Mouse (Mus musculus): ENCODE measurements at regions not wholly inside any gene's neighbourhood (a gene's known extent, or its start where the extent isn't known, plus 50 kb on each side); places are given as distances from the start of the nearest gene placed in this dataset.
A peak's percentile ranks its signal among the peaks of the same experiment; 100 is the strongest.

GRCm38 (mm10) chr11:64715182-64715581 lies 263.7 kb upstream of the Elac2 start:
- Histone ChIP-seq H3K79me2 (ENCODE audit: control insufficient read depth, insufficient read depth, low read length) (no peaks in the 10 kb centered on the region), H3K27ac (replicated peaks; ENCODE audit: insufficient read depth, low read depth, low read length) (no peak overlapping the region), H3K9ac (ENCODE audit: low read depth, low read length) (no peak overlapping the region), H3K36me3 (ENCODE audit: control insufficient read depth, insufficient read depth, low read length) (no peaks in the 10 kb centered on the region), H3K27me3 (ENCODE audit: control insufficient read depth, insufficient read depth, low read length) (peaks cover 2% of the 10 kb centered on the region; the same call in 1 of the 2 replicates), H3K4me1 (ENCODE audit: control insufficient read depth, insufficient read depth, low read length) (no peaks in the 10 kb centered on the region), H3K4me3 (ENCODE audit: insufficient read depth, low read depth, low read length) (no peak overlapping the region)
- no peak for DNase-seq (ENCODE audit: extremely low read depth, low read depth, low spot score)
- TF ChIP-seq POLR2A (IDR thresholded peaks at IDR 0.05; ENCODE audit: extremely low read depth, insufficient read depth, low read length) (no peak), CTCF (IDR thresholded peaks at IDR 0.05; ENCODE audit: low read depth, low read length) (no peak)
- 73% methylated on average over 1 of the region's 1 CpGs for WGBS

DNA sequence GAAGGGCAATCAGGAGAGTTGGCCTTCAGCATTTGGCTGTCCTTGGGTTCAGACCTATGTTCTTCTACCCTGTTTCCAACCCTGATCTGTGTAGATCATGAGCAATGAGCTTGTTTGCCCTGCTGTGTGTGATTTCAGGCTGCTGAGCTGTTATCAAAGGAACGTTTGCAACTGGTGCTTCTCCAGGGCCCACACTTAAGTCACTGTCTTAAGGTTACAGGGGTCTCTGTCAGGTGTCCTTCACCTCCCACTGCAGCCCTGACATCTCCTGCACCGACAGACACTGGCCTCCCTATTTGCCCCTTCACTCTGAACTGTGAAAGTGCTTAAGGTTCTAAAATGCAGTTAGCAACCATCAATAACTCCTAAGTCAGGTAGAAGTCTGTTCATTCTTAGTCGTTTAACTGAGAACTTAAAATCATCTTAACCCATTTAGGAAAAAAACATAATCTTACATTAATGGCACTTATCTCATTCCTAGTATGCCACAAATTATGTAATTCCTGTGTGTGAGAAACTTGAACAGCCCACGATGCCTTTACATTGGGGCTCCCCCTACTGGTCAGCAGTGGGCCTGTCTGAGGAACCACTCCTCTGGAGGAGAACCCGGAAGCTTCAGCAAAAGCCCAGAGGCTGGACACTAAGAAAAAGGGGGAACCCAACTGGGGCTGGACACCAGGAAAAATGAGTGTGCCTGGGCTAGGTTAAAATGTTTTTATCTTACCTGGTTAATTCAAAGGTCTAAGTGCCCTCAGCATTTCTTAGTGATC lies 260.3 kb upstream of the Elac2 start:
- no peaks in the 10 kb centered on the region for H3K36me3 ChIP-seq (ENCODE audit: control insufficient read depth, insufficient read depth, low read length)
- peaks cover 2% of the 10 kb centered on the region; the same call in 1 of the 2 replicates for H3K27me3 ChIP-seq (ENCODE audit: control insufficient read depth, insufficient read depth, low read length)
- no peak overlapping the region for H3K27ac ChIP-seq (replicated peaks; ENCODE audit: insufficient read depth, low read depth, low read length)
- no peaks in the 10 kb centered on the region for H3K4me1 ChIP-seq (ENCODE audit: control insufficient read depth, insufficient read depth, low read length)
- 17% methylated on average over 5 of the region's 5 CpGs for WGBS
- TF ChIP-seq POLR2A (IDR thresholded peaks at IDR 0.05; ENCODE audit: extremely low read depth, insufficient read depth, low read length), result no peak
- TF ChIP-seq CTCF (IDR thresholded peaks at IDR 0.05; ENCODE audit: low read depth, low read length), result peak; percentile 90
- H3K4me3 ChIP-seq (ENCODE audit: insufficient read depth, low read depth, low read length), result no peak overlapping the region
- no peaks in the 10 kb centered on the region for H3K79me2 ChIP-seq (ENCODE audit: control insufficient read depth, insufficient read depth, low read length)
- DNase-seq (ENCODE audit: extremely low read depth, low read depth, low spot score), result peak; percentile 49
- H3K9ac ChIP-seq (ENCODE audit: low read depth, low read length), result no peak overlapping the region

GRCm38 (mm10) chr11:64726249-64726648 lies 252.6 kb upstream of the Elac2 start:
- Histone ChIP-seq H3K27me3 (ENCODE audit: control insufficient read depth, insufficient read depth, low read length) (no peaks in the 10 kb centered on the region), H3K4me1 (ENCODE audit: control insufficient read depth, insufficient read depth, low read length) (no peaks in the 10 kb centered on the region), H3K4me3 (ENCODE audit: insufficient read depth, low read depth, low read length) (no peak overlapping the region), H3K36me3 (ENCODE audit: control insufficient read depth, insufficient read depth, low read length) (no peaks in the 10 kb centered on the region), H3K9ac (ENCODE audit: low read depth, low read length) (no peak overlapping the region), H3K27ac (replicated peaks; ENCODE audit: insufficient read depth, low read depth, low read length) (no peak overlapping the region), H3K79me2 (ENCODE audit: control insufficient read depth, insufficient read depth, low read length) (no peaks in the 10 kb centered on the region)
- no peak for DNase-seq (ENCODE audit: extremely low read depth, low read depth, low spot score)
- 89% methylated on average over 5 of the region's 5 CpGs for WGBS
- no peak for TF ChIP-seq CTCF (IDR thresholded peaks at IDR 0.05; ENCODE audit: low read depth, low read length)
- TF ChIP-seq POLR2A (IDR thresholded peaks at IDR 0.05; ENCODE audit: extremely low read depth, insufficient read depth, low read length), result no peak

GRCm38 (mm10) chr11:64727841-64728421 lies 250.9 kb upstream of the Elac2 start:
- Histone ChIP-seq H3K9ac (ENCODE audit: low read depth, low read length) (no peak overlapping the region), H3K36me3 (ENCODE audit: control insufficient read depth, insufficient read depth, low read length) (no peaks in the 10 kb centered on the region), H3K4me3 (ENCODE audit: insufficient read depth, low read depth, low read length) (no peak overlapping the region), H3K27me3 (ENCODE audit: control insufficient read depth, insufficient read depth, low read length) (no peaks in the 10 kb centered on the region), H3K27ac (replicated peaks; ENCODE audit: insufficient read depth, low read depth, low read length) (no peak overlapping the region), H3K79me2 (ENCODE audit: control insufficient read depth, insufficient read depth, low read length) (no peaks in the 10 kb centered on the region), H3K4me1 (ENCODE audit: control insufficient read depth, insufficient read depth, low read length) (no peaks in the 10 kb centered on the region)
- TF ChIP-seq CTCF (IDR thresholded peaks at IDR 0.05; ENCODE audit: low read depth, low read length) (no peak), POLR2A (IDR thresholded peaks at IDR 0.05; ENCODE audit: extremely low read depth, insufficient read depth, low read length) (no peak)
- 75% methylated on average over 5 of the region's 5 CpGs for WGBS
- no peak for DNase-seq (ENCODE audit: extremely low read depth, low read depth, low spot score)

- Histone ChIP-seq H3K36me3 (ENCODE audit: control insufficient read depth, insufficient read depth, low read length) (no peaks in the 10 kb centered on the region), H3K4me3 (ENCODE audit: insufficient read depth, low read depth, low read length) (no peak overlapping the region), H3K79me2 (ENCODE audit: control insufficient read depth, insufficient read depth, low read length) (no peaks in the 10 kb centered on the region), H3K9ac (ENCODE audit: low read depth, low read length) (no peak overlapping the region), H3K27ac (replicated peaks; ENCODE audit: insufficient read depth, low read depth, low read length) (no peak overlapping the region), H3K4me1 (ENCODE audit: control insufficient read depth, insufficient read depth, low read length) (no peaks in the 10 kb centered on the region), H3K27me3 (ENCODE audit: control insufficient read depth, insufficient read depth, low read length) (no peaks in the 10 kb centered on the region)
- 90% methylated on average over 7 of the region's 7 CpGs for WGBS
- no peak for DNase-seq (ENCODE audit: extremely low read depth, low read depth, low spot score)
- TF ChIP-seq CTCF (IDR thresholded peaks at IDR 0.05; ENCODE audit: low read depth, low read length) (no peak), POLR2A (IDR thresholded peaks at IDR 0.05; ENCODE audit: extremely low read depth, insufficient read depth, low read length) (no peak)
These were observed 239.9 kb upstream of the Elac2 start for GRCm38 (mm10) chr11:64738948-64739347.

DNA sequence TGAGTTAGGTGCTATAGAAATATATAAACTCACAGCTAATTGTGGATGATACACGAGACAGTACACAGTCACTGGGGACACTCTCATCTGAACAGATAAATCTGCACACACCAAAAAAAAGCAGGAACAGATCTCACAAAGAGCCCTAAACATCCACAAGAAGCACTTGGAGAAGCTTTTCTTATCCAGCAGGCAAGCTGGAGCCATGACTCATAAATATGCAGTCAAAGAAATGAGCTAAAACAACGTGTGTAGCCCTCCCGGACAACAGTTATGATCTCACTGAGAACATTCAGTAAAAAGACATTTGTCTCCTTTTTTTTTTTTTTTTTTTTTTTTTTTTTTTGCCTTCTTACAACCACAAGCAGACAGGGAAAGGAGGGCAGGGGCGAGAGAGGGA lies 235.1 kb upstream of the Elac2 start:
- H3K79me2 ChIP-seq (ENCODE audit: control insufficient read depth, insufficient read depth, low read length), result no peaks in the 10 kb centered on the region
- H3K9ac ChIP-seq (ENCODE audit: low read depth, low read length), result no peak overlapping the region
- H3K4me1 ChIP-seq (ENCODE audit: control insufficient read depth, insufficient read depth, low read length), result no peaks in the 10 kb centered on the region
- no peak overlapping the region for H3K4me3 ChIP-seq (ENCODE audit: insufficient read depth, low read depth, low read length)
- H3K27ac ChIP-seq (replicated peaks; ENCODE audit: insufficient read depth, low read depth, low read length), result no peak overlapping the region
- 76% methylated on average over 4 of the region's 4 CpGs for WGBS
- no peak for DNase-seq (ENCODE audit: extremely low read depth, low read depth, low spot score)
- H3K36me3 ChIP-seq (ENCODE audit: control insufficient read depth, insufficient read depth, low read length), result no peaks in the 10 kb centered on the region
- TF ChIP-seq CTCF (IDR thresholded peaks at IDR 0.05; ENCODE audit: low read depth, low read length) (no peak), POLR2A (IDR thresholded peaks at IDR 0.05; ENCODE audit: extremely low read depth, insufficient read depth, low read length) (no peak)
- H3K27me3 ChIP-seq (ENCODE audit: control insufficient read depth, insufficient read depth, low read length), result no peaks in the 10 kb centered on the region
